In genomic region chr4:141108196-141108732, GRCm38 (mm10) we compare ENCODE assay signal across 15 mouse cellular contexts. TPM values are rescaled to one million over a fixed set of nuclear protein-coding genes. Genes with fewer than 3 reads are reported as not detected.
DNase-seq lines count a peak whose midpoint lies in the region; ATAC-seq and TF ChIP-seq lines count a peak whose summit lies in the region.
"Had no signal": no experiment of that assay in that cellular context is flagged by ENCODE, and none has a peak within 500 bp of the region (broad histone marks: within the 10 kb centered on the region; RNA-seq: fewer than 3 reads in every experiment).

No protein-coding gene starts in this region.

- DNase-seq in forebrain, postnatal 0 days, result no peak
- peak; percentile 48 for DNase-seq in brain, embryonic 14.5 days (ENCODE audit: low read depth)
- peak; percentile 23 for DNase-seq in gonadal fat pad, adult 2 months (ENCODE audit: low read depth)
- no peak for DNase-seq in c-Kit-positive CD71-positive TER-119-positive erythroid progenitor cells, embryonic 14.5 days (ENCODE audit: low spot score)
- DNase-seq: adrenal gland, adult 8-10 months; cerebellum, postnatal 14 days; kidney, postnatal 36 days; thymus, postnatal 36 days had no signal

- no peak for TF ChIP-seq CTCF in forebrain, postnatal 0 days (IDR thresholded peaks at IDR 0.05; ENCODE audit: low read depth)
- TF ChIP-seq CTCF in brain, embryonic 14.5 days (IDR thresholded peaks at IDR 0.05; ENCODE audit: borderline replicate concordance, extremely low read depth, insufficient read depth, insufficient read length), result no peak

- ATAC-seq in forebrain, postnatal 0 days, result 0 out of 2 replicates have a peak, but pooled peaks have one; percentile 25
- ATAC-seq in forebrain, embryonic 15.5 days (replicated peaks), result no peak
- no peak for ATAC-seq in hindbrain, embryonic 13.5 days (ENCODE audit: low FRiP score)
- no peak for ATAC-seq in hindbrain, embryonic 16.5 days
- no peak for ATAC-seq in CD4-positive, CD25-positive, alpha-beta regulatory T cell, adult 4 months

- no peaks in the 10 kb centered on the region for H3K9me3 ChIP-seq in forebrain, postnatal 0 days (ENCODE audit: low read length)
- H3K9me3 ChIP-seq in forebrain, embryonic 15.5 days, result no peaks in the 10 kb centered on the region
- H3K9me3 ChIP-seq in hindbrain, embryonic 13.5 days, result no peaks in the 10 kb centered on the region
- H3K9me3 ChIP-seq in hindbrain, embryonic 16.5 days (ENCODE audit: control insufficient read depth, low read length), result no peaks in the 10 kb centered on the region

- H3K4me1 ChIP-seq in forebrain, postnatal 0 days (ENCODE audit: insufficient read depth), result no peaks in the 10 kb centered on the region
- no peaks in the 10 kb centered on the region for H3K4me1 ChIP-seq in forebrain, embryonic 15.5 days
- no peaks in the 10 kb centered on the region for H3K4me1 ChIP-seq in hindbrain, embryonic 13.5 days (replicated peaks)
- H3K4me1 ChIP-seq in hindbrain, embryonic 16.5 days (ENCODE audit: control insufficient read depth, insufficient read depth, low read depth, low read length), result no peaks in the 10 kb centered on the region

- H3K9ac ChIP-seq in forebrain, postnatal 0 days, result no peak overlapping the region
- H3K9ac ChIP-seq in forebrain, embryonic 15.5 days (replicated peaks), result no peak overlapping the region
- H3K9ac ChIP-seq in hindbrain, embryonic 13.5 days, result no peak overlapping the region
- H3K9ac ChIP-seq in hindbrain, embryonic 16.5 days (ENCODE audit: low read depth, low read length), result no peak overlapping the region

- TF ChIP-seq POLR2A in brain, embryonic 14.5 days (IDR thresholded peaks at IDR 0.05; ENCODE audit: borderline replicate concordance, extremely low read depth, insufficient read depth, insufficient read length, poor library complexity, severe bottlenecking), result no peak

- no peak overlapping the region for H3K27ac ChIP-seq in forebrain, postnatal 0 days (ENCODE audit: low read depth, low read length)
- no peak overlapping the region for H3K27ac ChIP-seq in forebrain, embryonic 15.5 days (replicated peaks)
- H3K27ac ChIP-seq in hindbrain, embryonic 13.5 days, result 0 out of 2 replicates have a peak overlapping the region, but pooled peaks have one; percentile 4
- H3K27ac ChIP-seq in hindbrain, embryonic 16.5 days (ENCODE audit: low read depth, low read length), result no peak overlapping the region

- H3K27me3 ChIP-seq in forebrain, postnatal 0 days (ENCODE audit: insufficient read depth, low read length), result no peaks in the 10 kb centered on the region
- H3K27me3 ChIP-seq in forebrain, embryonic 15.5 days, result no peaks in the 10 kb centered on the region
- H3K27me3 ChIP-seq in hindbrain, embryonic 13.5 days, result no peaks in the 10 kb centered on the region
- H3K27me3 ChIP-seq in hindbrain, embryonic 16.5 days (replicated peaks; ENCODE audit: control insufficient read depth, insufficient read depth, low read length), result no peaks in the 10 kb centered on the region

- WGBS in forebrain, postnatal 0 days, result 40% methylated on average over 10 of the region's 10 CpGs
- 49% methylated on average over 10 of the region's 10 CpGs for WGBS in forebrain, embryonic 15.5 days
- 43% methylated on average over 10 of the region's 10 CpGs for WGBS in hindbrain, embryonic 13.5 days
- WGBS in hindbrain, embryonic 16.5 days, result 42% methylated on average over 10 of the region's 10 CpGs

- H3K36me3 ChIP-seq in forebrain, postnatal 0 days (ENCODE audit: insufficient read depth), result peaks cover 2% of the 10 kb centered on the region; the same call in 1 of the 2 replicates
- peaks cover 11% of the 10 kb centered on the region; the same call in 1 of the 2 replicates for H3K36me3 ChIP-seq in forebrain, embryonic 15.5 days
- H3K36me3 ChIP-seq in hindbrain, embryonic 13.5 days, result peaks cover 34% of the 10 kb centered on the region
- no peaks in the 10 kb centered on the region for H3K36me3 ChIP-seq in hindbrain, embryonic 16.5 days (ENCODE audit: control insufficient read depth, insufficient read depth, low read length)

- no peak overlapping the region for H3K4me2 ChIP-seq in forebrain, postnatal 0 days (ENCODE audit: low read depth)
- no peak overlapping the region for H3K4me2 ChIP-seq in forebrain, embryonic 15.5 days (replicated peaks)
- H3K4me2 ChIP-seq in hindbrain, embryonic 13.5 days, result no peak overlapping the region
- no peak overlapping the region for H3K4me2 ChIP-seq in hindbrain, embryonic 16.5 days (ENCODE audit: low read length)

- no peak overlapping the region for H3K4me3 ChIP-seq in forebrain, postnatal 0 days (ENCODE audit: low read depth, low read length)
- H3K4me3 ChIP-seq in forebrain, embryonic 15.5 days, result no peak overlapping the region
- H3K4me3 ChIP-seq in hindbrain, embryonic 13.5 days, result no peak overlapping the region
- H3K4me3 ChIP-seq in hindbrain, embryonic 16.5 days (ENCODE audit: low read length), result no peak overlapping the region

RNA-seq across cellular contexts. Expression of gene Spata21, which starts 20.1 kb away (rescaled TPM):
- 0.08 and 0.67 TPM in 2 replicates for total RNA-seq in forebrain, postnatal 0 days (2014; rRNA removed)
- 0.31 and 0.68 TPM in 2 replicates for polyA plus RNA-seq in forebrain, postnatal 0 days (2015; fragmentation: Nextera tagmentation; extraction: Ambion mirVana)
- 0.53 TPM in 1 of 2 replicates, not detected in the other for polyA plus RNA-seq in forebrain, embryonic 15.5 days (2015; fragmentation: Nextera tagmentation; extraction: Ambion mirVana)
- polyA plus RNA-seq in hindbrain, embryonic 13.5 days (2015; fragmentation: Nextera tagmentation; extraction: Ambion mirVana), result 0.17 and 0.40 TPM in 2 replicates
- polyA plus RNA-seq in hindbrain, embryonic 16.5 days (2015; fragmentation: Nextera tagmentation; extraction: Ambion mirVana), result 0.60 and 1.0 TPM in 2 replicates
- polyA plus RNA-seq in brain, embryonic 14.5 days (2012; rRNA removed), result 0.05 TPM in 1 of 2 replicates, not detected in the other
- 1.5 and 2.7 TPM in 2 replicates for polyA plus RNA-seq in gonadal fat pad, adult 2 months (2012; rRNA removed)
- polyA plus RNA-seq in CD4-positive, CD25-positive, alpha-beta regulatory T cell, adult 4 months (2017; shearing (Covaris generic)), result 1 to 10 TPM; 1.0 to 1.2 TPM
- total RNA-seq: adrenal gland, adult 8-10 months; megakaryocyte progenitor cell, adult 5-6 weeks had no signal
- polyA plus RNA-seq: liver, embryonic 16.5 days; small intestine, adult 2 months had no signal

RNA-seq across cellular contexts. Expression of gene Necap2, which starts 30.1 kb away (rescaled TPM):
- 49.6 and 51.1 TPM in 2 replicates for total RNA-seq in forebrain, postnatal 0 days (2014; rRNA removed)
- polyA plus RNA-seq in forebrain, postnatal 0 days (2015; fragmentation: Nextera tagmentation; extraction: Ambion mirVana), result 38.9 and 43.0 TPM in 2 replicates
- polyA plus RNA-seq in forebrain, embryonic 15.5 days (2015; fragmentation: Nextera tagmentation; extraction: Ambion mirVana), result 50.5 and 55.8 TPM in 2 replicates
- 52.6 and 57.3 TPM in 2 replicates for polyA plus RNA-seq in hindbrain, embryonic 13.5 days (2015; fragmentation: Nextera tagmentation; extraction: Ambion mirVana)
- polyA plus RNA-seq in hindbrain, embryonic 16.5 days (2015; fragmentation: Nextera tagmentation; extraction: Ambion mirVana), result 54.0 and 55.5 TPM in 2 replicates
- 58.5 and 74.2 TPM in 2 replicates for polyA plus RNA-seq in brain, embryonic 14.5 days (2012; rRNA removed)
- 54.7 and 68.5 TPM in 2 replicates for polyA plus RNA-seq in gonadal fat pad, adult 2 months (2012; rRNA removed)
- polyA plus RNA-seq in CD4-positive, CD25-positive, alpha-beta regulatory T cell, adult 4 months (2017; shearing (Covaris generic)), result 100 to 1,000 TPM in 1 of 2 experiments, 10 to 100 TPM in 1; 83.0 to 153 TPM

RNA-seq across cellular contexts. Expression of gene Szrd1, which starts 31.3 kb away (rescaled TPM):
- 57.8 and 60.5 TPM in 2 replicates for total RNA-seq in forebrain, postnatal 0 days (2014; rRNA removed)
- 17.2 and 17.5 TPM in 2 replicates for polyA plus RNA-seq in forebrain, postnatal 0 days (2015; fragmentation: Nextera tagmentation; extraction: Ambion mirVana)
- polyA plus RNA-seq in forebrain, embryonic 15.5 days (2015; fragmentation: Nextera tagmentation; extraction: Ambion mirVana), result 26.3 and 30.9 TPM in 2 replicates
- polyA plus RNA-seq in hindbrain, embryonic 13.5 days (2015; fragmentation: Nextera tagmentation; extraction: Ambion mirVana), result 28.9 and 29.3 TPM in 2 replicates
- 22.4 and 23.9 TPM in 2 replicates for polyA plus RNA-seq in hindbrain, embryonic 16.5 days (2015; fragmentation: Nextera tagmentation; extraction: Ambion mirVana)
- polyA plus RNA-seq in brain, embryonic 14.5 days (2012; rRNA removed), result 34.1 and 46.0 TPM in 2 replicates
- 26.2 and 28.3 TPM in 2 replicates for polyA plus RNA-seq in gonadal fat pad, adult 2 months (2012; rRNA removed)
- 10 to 100 TPM; 38.1 to 76.7 TPM for polyA plus RNA-seq in CD4-positive, CD25-positive, alpha-beta regulatory T cell, adult 4 months (2017; shearing (Covaris generic))

RNA-seq across cellular contexts. Expression of gene Fbxo42, which starts 39.4 kb away (rescaled TPM):
- total RNA-seq in forebrain, postnatal 0 days (2014; rRNA removed), result 12.4 and 18.0 TPM in 2 replicates
- polyA plus RNA-seq in forebrain, postnatal 0 days (2015; fragmentation: Nextera tagmentation; extraction: Ambion mirVana), result 9.9 and 13.1 TPM in 2 replicates
- polyA plus RNA-seq in forebrain, embryonic 15.5 days (2015; fragmentation: Nextera tagmentation; extraction: Ambion mirVana), result 25.0 and 26.5 TPM in 2 replicates
- 21.9 and 22.3 TPM in 2 replicates for polyA plus RNA-seq in hindbrain, embryonic 13.5 days (2015; fragmentation: Nextera tagmentation; extraction: Ambion mirVana)
- 20.4 and 24.8 TPM in 2 replicates for polyA plus RNA-seq in hindbrain, embryonic 16.5 days (2015; fragmentation: Nextera tagmentation; extraction: Ambion mirVana)
- 26.0 and 32.0 TPM in 2 replicates for polyA plus RNA-seq in brain, embryonic 14.5 days (2012; rRNA removed)
- 12.5 and 14.5 TPM in 2 replicates for polyA plus RNA-seq in gonadal fat pad, adult 2 months (2012; rRNA removed)
- 1 to 10 TPM; 5.1 to 6.2 TPM for polyA plus RNA-seq in CD4-positive, CD25-positive, alpha-beta regulatory T cell, adult 4 months (2017; shearing (Covaris generic))

RNA-seq across cellular contexts. Expression of gene Crocc, which starts 47.9 kb away (rescaled TPM):
- 29.9 and 43.0 TPM in 2 replicates for total RNA-seq in forebrain, postnatal 0 days (2014; rRNA removed)
- polyA plus RNA-seq in forebrain, postnatal 0 days (2015; fragmentation: Nextera tagmentation; extraction: Ambion mirVana), result 3.5 and 3.8 TPM in 2 replicates
- polyA plus RNA-seq in forebrain, embryonic 15.5 days (2015; fragmentation: Nextera tagmentation; extraction: Ambion mirVana), result 8.3 and 10.2 TPM in 2 replicates
- polyA plus RNA-seq in hindbrain, embryonic 13.5 days (2015; fragmentation: Nextera tagmentation; extraction: Ambion mirVana), result 6.0 and 6.2 TPM in 2 replicates
- polyA plus RNA-seq in hindbrain, embryonic 16.5 days (2015; fragmentation: Nextera tagmentation; extraction: Ambion mirVana), result 4.6 and 4.9 TPM in 2 replicates
- 40.4 and 42.5 TPM in 2 replicates for polyA plus RNA-seq in brain, embryonic 14.5 days (2012; rRNA removed)
- 17.6 and 18.9 TPM in 2 replicates for polyA plus RNA-seq in gonadal fat pad, adult 2 months (2012; rRNA removed)
- 1 to 10 TPM in 1 of 2 experiments, not detected in 1; 1.4 TPM for polyA plus RNA-seq in CD4-positive, CD25-positive, alpha-beta regulatory T cell, adult 4 months (2017; shearing (Covaris generic))

Comparison
In these comparisons a context has a peak if more than half of its experiments do, and no peak if none do; other contexts are left out.
1. DNase-seq: peak in brain, embryonic 14.5 days (single experiment) and gonadal fat pad, adult 2 months (single experiment); none in forebrain, postnatal 0 days (single experiment) and c-Kit-positive CD71-positive TER-119-positive erythroid progenitor cells, embryonic 14.5 days (single experiment).